Comparison of ENCODE assay signal across 8 mouse cellular contexts in the genomic region with DNA sequence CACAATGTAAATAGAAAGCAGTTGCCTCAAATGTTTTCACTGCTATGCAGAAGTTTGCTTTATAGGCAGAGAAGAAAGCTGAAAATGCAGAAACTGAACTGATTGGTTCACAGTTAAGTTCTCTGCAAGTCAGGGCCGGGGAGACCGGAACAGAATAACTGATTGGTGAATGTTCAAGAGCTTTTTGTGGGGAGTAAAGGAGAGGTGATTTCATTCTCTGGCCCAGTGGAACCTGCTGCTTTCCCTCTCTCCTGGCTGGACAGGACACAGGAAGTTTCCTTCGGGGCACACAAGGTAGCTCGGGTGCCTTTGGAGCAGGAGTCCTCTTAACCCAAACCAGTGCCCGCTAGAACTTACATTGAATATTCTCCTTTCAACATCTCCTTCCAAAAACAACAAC. TPM values are rescaled to one million over a fixed set of nuclear protein-coding genes. Genes with fewer than 3 reads are reported as not detected.
DNase-seq lines count a peak whose midpoint lies in the region; ATAC-seq lines count a peak whose summit lies in the region.

No protein-coding gene starts in this region.

- peak overlapping the region; percentile 75 for H3K4me3 ChIP-seq in heart, embryonic 13.5 days
- peak overlapping the region; percentile 73 for H3K4me3 ChIP-seq in kidney, embryonic 16.5 days (ENCODE audit: low read length)

- H3K27ac ChIP-seq in heart, embryonic 13.5 days (replicated peaks): peak overlapping the region; percentile 83
- peak overlapping the region; percentile 85 for H3K27ac ChIP-seq in kidney, embryonic 16.5 days (ENCODE audit: low read length)

- DNase-seq in urinary bladder, adult 18-20 months (ENCODE audit: low spot score in 2 of 2): peak; percentile 15 to 24
- DNase-seq in urinary bladder, adult 2 months (ENCODE audit: low spot score): no peak
- peak; percentile 25 for DNase-seq in cerebellum, adult 9-10 months
- peak; percentile 65 for DNase-seq in lung, postnatal 25 days (ENCODE audit: low spot score)
- DNase-seq in spleen, postnatal 14 days (ENCODE audit: low spot score in 2 of 2): peak; percentile 8 to 13
- no peak for DNase-seq in left cerebral cortex, postnatal 10 days (ENCODE audit: extremely low spot score in 1 of 2, low spot score in 2 of 2)

- H3K27me3 ChIP-seq in heart, embryonic 13.5 days (replicated peaks): no peaks in the 10 kb centered on the region
- H3K27me3 ChIP-seq in kidney, embryonic 16.5 days (ENCODE audit: insufficient read depth, low read length): no peaks in the 10 kb centered on the region

- H3K9ac ChIP-seq in heart, embryonic 13.5 days: no peak overlapping the region; the same call in 1 of the 2 replicates
- no peak overlapping the region for H3K9ac ChIP-seq in kidney, embryonic 16.5 days (replicated peaks; ENCODE audit: low read length)

- WGBS in heart, embryonic 13.5 days: 51% methylated on average over 5 of the region's 5 CpGs
- WGBS in kidney, embryonic 16.5 days: 57% methylated on average over 5 of the region's 5 CpGs

- peak overlapping the region; percentile 73 for H3K4me2 ChIP-seq in heart, embryonic 13.5 days
- peak overlapping the region; percentile 67 for H3K4me2 ChIP-seq in kidney, embryonic 16.5 days (replicated peaks; ENCODE audit: low read depth, low read length)

- H3K9me3 ChIP-seq in heart, embryonic 13.5 days: peaks cover 5% of the 10 kb centered on the region; the same call in 1 of the 2 replicates
- no peaks in the 10 kb centered on the region; the same call in 1 of the 2 replicates for H3K9me3 ChIP-seq in kidney, embryonic 16.5 days (ENCODE audit: low read length)

- peaks cover 9% of the 10 kb centered on the region for H3K4me1 ChIP-seq in heart, embryonic 13.5 days
- no peaks in the 10 kb centered on the region for H3K4me1 ChIP-seq in kidney, embryonic 16.5 days (ENCODE audit: insufficient read depth, low read length)

- H3K36me3 ChIP-seq in heart, embryonic 13.5 days: no peaks in the 10 kb centered on the region
- no peaks in the 10 kb centered on the region for H3K36me3 ChIP-seq in kidney, embryonic 16.5 days (ENCODE audit: insufficient read depth, low read length)

- ATAC-seq in heart, embryonic 13.5 days (ENCODE audit: extremely low read depth, insufficient number of reproducible peaks, low FRiP score, low TSS enrichment): no peak
- peak; percentile 75 for ATAC-seq in kidney, embryonic 16.5 days (ENCODE audit: low FRiP score, low TSS enrichment)

- intact Hi-C loops in left cerebral cortex, postnatal 10 days (cut with DNase I): loop anchor here (5.0 kb wide), 1 partner anchor 100 kb away; the partner anchor contains the start of gene Rif1

RNA-seq across cellular contexts. Expression of gene Nmi, which starts 1.2 kb away (rescaled TPM):
- 25.2 and 26.5 TPM in 2 replicates for polyA plus RNA-seq in urinary bladder, adult 2 months (2012; rRNA removed)
- polyA plus RNA-seq in heart, embryonic 13.5 days (2015; fragmentation: Nextera tagmentation; extraction: Ambion mirVana): 12.9 and 16.1 TPM in 2 replicates
- 15.7 and 18.7 TPM in 2 replicates for polyA plus RNA-seq in kidney, embryonic 16.5 days (2015; fragmentation: Nextera tagmentation; extraction: Ambion mirVana)
- 1 to 10 TPM; 1.2 to 2.5 TPM for total RNA-seq in left cerebral cortex, postnatal 10 days (2021)

RNA-seq across cellular contexts. Expression of gene Rbm43, which starts 37.2 kb away (rescaled TPM):
- 16.3 and 17.5 TPM in 2 replicates for polyA plus RNA-seq in urinary bladder, adult 2 months (2012; rRNA removed)
- 11.5 and 12.6 TPM in 2 replicates for polyA plus RNA-seq in heart, embryonic 13.5 days (2015; fragmentation: Nextera tagmentation; extraction: Ambion mirVana)
- 13.6 and 14.9 TPM in 2 replicates for polyA plus RNA-seq in kidney, embryonic 16.5 days (2015; fragmentation: Nextera tagmentation; extraction: Ambion mirVana)
- 10 to 100 TPM; 17.8 to 18.2 TPM for total RNA-seq in left cerebral cortex, postnatal 10 days (2021)

Comparison
In these comparisons a context has a peak if more than half of its experiments do, and no peak if none do; other contexts are left out.
1. DNase-seq: peak in urinary bladder, adult 18-20 months (2 of 2), cerebellum, adult 9-10 months (single experiment), lung, postnatal 25 days (single experiment) and spleen, postnatal 14 days (2 of 2); none in urinary bladder, adult 2 months (single experiment) and left cerebral cortex, postnatal 10 days (0 of 2).